23 mouse cellular contexts compared by ENCODE assay signal in the genomic region with DNA sequence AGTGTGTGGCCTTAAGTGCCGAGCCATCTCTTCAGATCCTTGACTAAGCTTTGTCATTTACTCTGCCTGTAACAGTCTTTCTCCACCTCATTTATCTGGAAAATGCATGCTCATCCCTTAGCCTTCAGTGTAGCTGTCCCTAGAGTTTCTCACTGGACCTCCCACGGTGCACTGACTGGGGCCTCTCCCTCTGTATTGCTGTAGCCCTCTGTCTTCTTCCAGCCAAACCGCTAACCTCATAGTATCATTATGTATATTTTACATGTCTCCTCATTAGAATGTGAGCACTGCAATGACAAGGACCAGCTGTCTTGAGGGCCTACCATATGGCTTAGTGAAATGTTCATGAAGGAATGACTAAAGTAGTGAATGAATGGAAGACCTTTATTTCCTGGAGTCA.
DNase-seq lines count a peak whose midpoint lies in the region; ATAC-seq and TF ChIP-seq lines count a peak whose summit lies in the region.
"Had no signal": no experiment of that assay in that cellular context is flagged by ENCODE, and none has a peak within 500 bp of the region (broad histone marks: within the 10 kb centered on the region; RNA-seq: fewer than 3 reads in every experiment).

No protein-coding gene starts in this region.

- no peak overlapping the region for H3K4me2 ChIP-seq in kidney, postnatal 0 days (ENCODE audit: low read length)
- H3K4me2 ChIP-seq in lung, embryonic 15.5 days = no peak overlapping the region
- no peak overlapping the region for H3K4me2 ChIP-seq in stomach, embryonic 16.5 days (ENCODE audit: low read depth, low read length)
- H3K4me2 ChIP-seq: embryonic facial prominence, embryonic 15.5 days; hindbrain, embryonic 12.5 days had no signal

- no peak overlapping the region for H3K27ac ChIP-seq in kidney, postnatal 0 days
- H3K27ac ChIP-seq in lung, embryonic 15.5 days = no peak overlapping the region
- no peak overlapping the region for H3K27ac ChIP-seq in stomach, embryonic 16.5 days (ENCODE audit: low read length)
- H3K27ac ChIP-seq: embryonic facial prominence, embryonic 15.5 days; forebrain, embryonic 10.5 days; gastrocnemius, adult 2 months; heart, embryonic 10.5 days; hindbrain, embryonic 12.5 days had no signal

- no peaks in the 10 kb centered on the region for H3K4me1 ChIP-seq in kidney, postnatal 0 days (replicated peaks; ENCODE audit: insufficient read depth, low read length)
- H3K4me1 ChIP-seq in lung, embryonic 15.5 days = no peaks in the 10 kb centered on the region
- H3K4me1 ChIP-seq in stomach, embryonic 16.5 days (ENCODE audit: control insufficient read depth, insufficient read depth, low read length) = no peaks in the 10 kb centered on the region
- H3K4me1 ChIP-seq: embryonic facial prominence, embryonic 15.5 days; heart, embryonic 10.5 days; hindbrain, embryonic 12.5 days had no signal

- TF ChIP-seq CTCF in kidney, postnatal 0 days (IDR thresholded peaks at IDR 0.05; ENCODE audit: low read depth) = no peak
- no peak for TF ChIP-seq CTCF in brain, embryonic 14.5 days (IDR thresholded peaks at IDR 0.05; ENCODE audit: borderline replicate concordance, extremely low read depth, insufficient read depth, insufficient read length)

- H3K9ac ChIP-seq in kidney, postnatal 0 days (ENCODE audit: low read depth, low read length) = no peak overlapping the region
- no peak overlapping the region for H3K9ac ChIP-seq in lung, embryonic 15.5 days
- H3K9ac ChIP-seq in stomach, embryonic 16.5 days (ENCODE audit: low read length) = no peak overlapping the region
- H3K9ac ChIP-seq: embryonic facial prominence, embryonic 15.5 days; hindbrain, embryonic 12.5 days had no signal

- H3K4me3 ChIP-seq in kidney, postnatal 0 days (replicated peaks; ENCODE audit: low read depth, low read length) = no peak overlapping the region
- H3K4me3 ChIP-seq in lung, embryonic 15.5 days = no peak overlapping the region
- no peak overlapping the region for H3K4me3 ChIP-seq in stomach, embryonic 16.5 days (replicated peaks; ENCODE audit: low read length)
- H3K4me3 ChIP-seq: embryonic facial prominence, embryonic 15.5 days; erythroblast, embryonic 14.5 days; forebrain, embryonic 10.5 days; gastrocnemius, adult 2 months; heart, embryonic 10.5 days; hindbrain, embryonic 12.5 days had no signal

- ATAC-seq in kidney, postnatal 0 days (replicated peaks; ENCODE audit: low FRiP score, low read depth) = no peak; the same call in 1 of the 2 replicates
- peak; percentile 96 for ATAC-seq in lung, embryonic 15.5 days (ENCODE audit: borderline replicate concordance, extremely low read depth, low FRiP score, low TSS enrichment)
- peak; percentile 64 for ATAC-seq in stomach, embryonic 16.5 days (ENCODE audit: insufficient read depth, low FRiP score)
- ATAC-seq: activated CD4-positive, CD25-positive, alpha-beta regulatory T cell, adult 4 months; forebrain, embryonic 14.5 days; Patski had no signal

- H3K36me3 ChIP-seq in kidney, postnatal 0 days (ENCODE audit: insufficient read depth, low read length) = no peaks in the 10 kb centered on the region
- H3K36me3 ChIP-seq in lung, embryonic 15.5 days = no peaks in the 10 kb centered on the region
- H3K36me3 ChIP-seq in stomach, embryonic 16.5 days (ENCODE audit: control insufficient read depth, insufficient read depth, low read length) = no peaks in the 10 kb centered on the region
- H3K36me3 ChIP-seq: embryonic facial prominence, embryonic 15.5 days; forebrain, embryonic 10.5 days; heart, embryonic 10.5 days; hindbrain, embryonic 12.5 days had no signal

- H3K9me3 ChIP-seq in kidney, postnatal 0 days (replicated peaks; ENCODE audit: low read length) = no peaks in the 10 kb centered on the region
- H3K9me3 ChIP-seq in lung, embryonic 15.5 days = no peaks in the 10 kb centered on the region
- no peaks in the 10 kb centered on the region for H3K9me3 ChIP-seq in stomach, embryonic 16.5 days (replicated peaks; ENCODE audit: control insufficient read depth, low read length)
- H3K9me3 ChIP-seq: embryonic facial prominence, embryonic 15.5 days; forebrain, embryonic 10.5 days; heart, embryonic 10.5 days; hindbrain, embryonic 12.5 days had no signal

- WGBS in kidney, postnatal 0 days = 67% methylated on average over 3 of the region's 3 CpGs
- 50% methylated on average over 3 of the region's 3 CpGs for WGBS in lung, embryonic 15.5 days
- WGBS in stomach, embryonic 16.5 days = 59% methylated on average over 3 of the region's 3 CpGs

- peak; percentile 34 for DNase-seq in kidney, postnatal 0 days (ENCODE audit: low spot score)
- DNase-seq in kidney, postnatal 14 days = no peak
- no peak for DNase-seq in lung, postnatal 25 days (ENCODE audit: low spot score)
- DNase-seq in brain, embryonic 14.5 days (ENCODE audit: low read depth) = peak; percentile 14
- DNase-seq: adrenal gland, postnatal 14 days; cerebellum, adult 18-20 months; cerebellum, postnatal 10 days; embryo, embryonic 11 days; gastrocnemius, adult 2 months; gastrocnemius, postnatal 25 days; heart, postnatal 10 days; heart, postnatal 4 days had no signal

- TF ChIP-seq POLR2A in brain, embryonic 14.5 days (IDR thresholded peaks at IDR 0.05; ENCODE audit: borderline replicate concordance, extremely low read depth, insufficient read depth, insufficient read length, poor library complexity, severe bottlenecking) = no peak

- no peaks in the 10 kb centered on the region for H3K27me3 ChIP-seq in kidney, postnatal 0 days (ENCODE audit: insufficient read depth, low read length)
- no peaks in the 10 kb centered on the region for H3K27me3 ChIP-seq in lung, embryonic 15.5 days
- H3K27me3 ChIP-seq in stomach, embryonic 16.5 days (ENCODE audit: control insufficient read depth, insufficient read depth, low read length) = no peaks in the 10 kb centered on the region
- H3K27me3 ChIP-seq: CH12.LX; embryonic facial prominence, embryonic 15.5 days; hindbrain, embryonic 12.5 days had no signal

Comparison
In these comparisons a context has a peak if more than half of its experiments do, and no peak if none do; other contexts are left out.
1. DNase-seq: peak in kidney, postnatal 0 days (single experiment) and brain, embryonic 14.5 days (single experiment); none in kidney, postnatal 14 days (single experiment) and lung, postnatal 25 days (single experiment).